Mouse (Mus musculus) kidney, adult 2 months (tissue): ENCODE results near the gene Cpn1.

Source experiments
- CTCF ChIP-seq: fragments of 200-500 bp; conservative IDR thresholded peaks from 2 replicates; pipeline ENCODE4 v1.5.1; 2011; ENCODE audit warnings: low read depth, mild to moderate bottlenecking, control low read depth, low read length, moderate library complexity, mixed read lengths; ENCODE audit not compliant: insufficient read depth, insufficient read length
- POLR2A ChIP-seq: fragments of 200-500 bp; IDR thresholded peaks from one replicate; pipeline ENCODE4 v1.6.1; 2011; ENCODE audit warnings: low read depth, low read length, control low read depth

GRCm38 (mm10) chr19:43918834-43919233 lies 67.5 kb downstream of the Cpn1 start:
- no peak for TF ChIP-seq POLR2A
- TF ChIP-seq CTCF, result no peak
